Mouse (Mus musculus) right cerebral cortex, postnatal 4 days (tissue): ENCODE results near the gene 1700056E22Rik.

Experiments used
- DNase-seq: peaks from one replicate; pipeline ENCODE4 v3.0.0-alpha.2; 2022

1700056E22Rik gene

DNA sequence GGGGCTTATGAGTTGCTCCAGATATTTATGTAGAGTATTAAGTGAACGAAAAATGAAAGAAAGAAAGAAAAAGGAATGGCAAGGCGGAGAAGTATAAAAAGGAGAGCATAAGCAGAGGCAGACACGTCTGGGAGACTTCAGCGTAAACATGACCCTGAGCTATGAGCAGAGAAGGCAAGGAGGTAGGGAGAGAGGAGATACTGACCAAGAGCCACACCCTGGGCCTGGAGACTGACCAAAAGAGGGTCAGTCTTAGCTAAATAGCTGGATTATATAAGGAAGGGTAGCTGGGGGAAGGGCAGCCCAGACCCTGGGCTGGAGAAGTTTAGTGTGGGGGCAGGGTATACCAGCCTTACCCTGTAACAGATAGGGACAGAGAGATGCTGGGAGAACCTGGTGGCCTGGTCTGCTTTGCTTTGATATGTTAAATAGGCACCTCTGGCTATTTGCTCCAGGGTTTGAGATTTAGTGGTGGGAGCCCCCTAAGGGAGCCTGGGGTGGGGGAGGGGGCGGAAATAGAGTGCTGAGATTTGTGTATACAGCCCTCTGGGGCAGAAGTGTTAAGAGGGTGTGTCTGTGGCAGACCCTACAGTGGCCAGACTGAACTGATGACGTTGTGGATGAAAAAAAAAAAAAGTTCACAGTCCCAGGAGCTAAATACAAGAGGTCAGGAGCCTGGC lies 14.9 kb downstream of the 1700056E22Rik start:
- no peak for DNase-seq

DNA sequence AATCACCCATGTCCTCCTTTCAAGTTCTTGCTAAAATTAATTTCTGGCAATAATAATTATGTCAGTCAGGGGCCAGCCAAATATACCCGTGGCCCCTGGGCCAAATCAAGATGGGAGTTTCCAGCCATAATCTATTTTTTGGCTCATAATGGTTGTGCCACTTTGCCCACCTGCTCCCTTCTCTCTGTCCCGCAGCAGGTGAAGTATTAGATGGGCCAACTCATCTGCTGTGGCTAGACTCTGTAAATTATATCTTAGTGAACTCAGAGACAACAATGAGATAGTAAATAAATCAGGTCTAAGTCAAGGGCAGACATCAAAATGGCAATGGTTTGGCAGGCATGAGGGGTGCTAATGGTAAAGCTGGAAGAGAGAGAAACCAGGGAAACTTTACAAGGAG lies 16.5 kb downstream of the 1700056E22Rik start:
- DNase-seq, result no peak

DNA sequence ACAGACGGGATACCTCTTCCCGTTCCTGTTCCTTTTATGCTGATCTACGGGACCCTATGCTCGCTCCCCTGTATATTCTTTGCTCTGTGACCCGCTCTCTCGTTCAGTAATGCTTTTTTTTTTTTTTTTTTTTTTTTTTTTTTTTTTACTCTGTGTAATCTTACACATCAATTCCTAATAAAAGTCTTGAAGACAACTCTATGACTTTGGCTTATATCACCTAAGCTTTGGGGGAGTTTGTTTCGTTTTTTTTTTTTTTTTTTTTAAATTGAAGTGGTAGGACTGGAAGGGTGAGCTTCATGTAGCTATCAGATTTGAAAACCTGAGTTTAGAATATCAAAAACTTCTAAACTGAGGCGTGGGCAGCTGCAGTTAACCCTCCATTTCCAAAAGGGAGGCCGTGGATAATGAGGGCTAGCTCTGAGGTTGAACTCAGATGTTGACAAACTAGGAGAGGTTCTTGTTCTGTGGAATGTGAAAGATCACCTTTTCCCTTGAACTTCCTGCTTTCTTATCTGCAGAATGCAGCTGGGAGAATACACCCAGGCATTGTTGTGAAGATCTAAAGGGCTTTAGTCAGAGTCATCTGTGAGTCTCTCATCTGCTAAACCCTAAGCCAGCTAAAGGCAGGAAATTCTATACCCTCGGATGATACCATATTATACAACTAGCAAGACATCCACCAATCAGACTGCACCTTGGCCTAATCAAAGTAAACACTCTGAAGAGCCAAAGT lies 17.9 kb downstream of the 1700056E22Rik start:
- no peak for DNase-seq

DNA sequence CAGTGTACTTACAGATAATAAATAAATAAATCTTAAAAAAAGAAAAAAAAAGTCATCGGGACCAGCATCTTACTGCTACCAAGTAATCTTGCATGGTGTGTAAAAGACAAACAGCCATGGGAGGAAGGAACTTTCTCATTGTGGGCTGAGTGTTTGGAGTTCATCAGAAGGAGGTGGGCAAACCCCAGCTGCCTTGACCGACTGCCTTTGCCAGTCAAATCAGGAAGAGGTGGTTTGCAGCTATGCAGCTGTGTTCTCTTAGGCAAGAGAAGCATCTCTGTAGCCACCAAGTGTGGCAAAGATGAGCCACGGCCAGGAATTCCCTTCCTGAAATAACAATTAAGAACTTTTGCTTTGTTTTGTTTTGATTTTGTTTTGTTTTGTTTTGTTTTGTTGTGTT lies 20.0 kb downstream of the 1700056E22Rik start:
- DNase-seq, result no peak

DNA sequence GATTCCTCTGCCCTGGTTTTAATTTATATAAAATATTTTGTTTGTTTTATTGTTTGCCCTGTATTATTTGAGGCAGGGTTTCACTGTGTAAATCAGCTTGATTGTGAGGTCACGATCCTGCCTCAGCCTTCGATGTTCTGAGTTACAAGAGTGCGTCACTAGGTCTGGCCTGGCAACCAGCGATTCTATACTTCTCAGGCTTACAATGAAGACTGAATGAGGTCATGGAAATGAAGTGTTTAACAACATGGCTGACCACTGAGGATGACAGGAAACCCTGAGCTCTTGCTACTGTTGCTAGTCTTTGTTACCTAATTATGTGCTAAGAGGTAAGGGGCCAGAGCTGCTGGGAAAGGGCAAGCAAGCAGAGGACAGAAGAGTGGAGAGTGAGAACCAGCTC lies 21.0 kb downstream of the 1700056E22Rik start, which contains the start of gene Dusp10:
Gene Dusp10 (plus strand): TSS at position 197 of the 400 bp plus-strand sequence.
- DNase-seq, result no peak

DNA sequence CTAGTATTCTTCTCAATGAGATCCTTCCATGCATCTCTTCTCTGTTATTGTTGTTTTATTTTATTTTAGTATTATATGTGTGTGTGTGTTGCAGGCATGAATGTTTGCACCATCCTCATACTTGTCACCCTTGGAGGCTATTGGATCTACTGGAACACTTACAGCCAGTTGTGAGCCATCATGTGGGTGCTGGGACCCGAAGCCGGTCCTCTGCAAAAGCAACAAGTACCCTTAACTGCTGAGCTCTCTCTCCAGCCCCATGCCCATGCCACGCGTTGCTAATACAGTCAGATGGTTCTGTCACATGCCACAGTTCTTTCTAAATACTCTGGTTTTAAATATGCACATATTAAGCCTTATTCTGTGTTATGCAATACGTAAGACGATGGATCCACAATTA lies 22.8 kb downstream of the 1700056E22Rik start:
- no peak for DNase-seq

DNA sequence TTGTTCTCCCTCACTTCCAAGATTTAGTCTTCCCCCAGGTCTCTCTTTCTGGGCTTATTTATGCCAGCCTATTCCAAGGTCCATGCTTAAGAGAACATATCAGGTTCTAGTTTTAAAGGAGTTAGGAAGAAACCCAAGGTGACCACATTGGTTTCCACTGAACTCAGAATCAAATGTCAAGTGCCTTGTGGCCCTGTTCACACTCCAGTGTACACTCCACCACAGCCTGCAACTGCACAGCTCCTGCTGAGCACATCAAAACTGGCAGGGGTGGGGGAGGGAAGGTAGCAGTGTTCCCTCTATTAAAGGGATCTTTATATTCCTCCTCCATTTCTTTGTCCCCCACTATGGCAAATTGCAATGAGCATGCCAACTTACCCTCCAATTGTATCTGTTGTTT lies 28.0 kb downstream of the 1700056E22Rik start:
- no peak for DNase-seq

DNA sequence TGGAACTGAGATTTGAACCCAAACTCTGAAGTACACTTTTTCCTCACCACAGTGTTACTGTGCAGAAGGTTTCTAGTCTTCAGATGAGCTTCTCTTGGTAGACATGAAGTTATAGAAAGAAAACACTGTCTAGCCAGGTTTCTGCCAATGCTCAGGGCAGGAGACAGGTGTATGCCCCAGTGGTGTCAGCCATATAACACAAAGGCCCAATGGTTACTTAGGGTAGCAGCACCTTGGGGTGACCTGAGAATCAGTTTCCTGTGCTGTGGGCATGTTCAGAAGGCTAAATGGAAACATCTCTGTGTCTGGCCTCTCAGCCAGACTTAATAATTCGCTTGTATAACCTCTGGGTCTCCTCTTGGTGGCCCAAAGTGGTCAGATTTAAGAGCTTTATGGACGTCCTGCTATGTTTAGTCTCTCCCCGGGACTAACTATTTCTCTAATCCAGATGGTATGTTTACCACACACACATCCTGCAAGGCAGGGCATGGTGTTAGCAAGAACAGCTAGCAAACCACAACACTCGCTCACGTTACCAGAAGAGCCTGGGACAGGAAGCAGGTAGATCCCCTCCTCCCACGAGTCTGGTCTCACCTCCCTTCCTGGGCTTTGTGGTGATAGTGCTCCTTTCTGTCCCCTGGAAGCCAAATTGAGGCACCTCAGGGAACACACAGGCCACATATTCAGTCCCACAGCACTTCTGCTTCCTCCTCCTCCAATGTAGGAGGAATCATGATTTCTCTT lies 28.6 kb downstream of the 1700056E22Rik start:
- DNase-seq, result no peak

DNA sequence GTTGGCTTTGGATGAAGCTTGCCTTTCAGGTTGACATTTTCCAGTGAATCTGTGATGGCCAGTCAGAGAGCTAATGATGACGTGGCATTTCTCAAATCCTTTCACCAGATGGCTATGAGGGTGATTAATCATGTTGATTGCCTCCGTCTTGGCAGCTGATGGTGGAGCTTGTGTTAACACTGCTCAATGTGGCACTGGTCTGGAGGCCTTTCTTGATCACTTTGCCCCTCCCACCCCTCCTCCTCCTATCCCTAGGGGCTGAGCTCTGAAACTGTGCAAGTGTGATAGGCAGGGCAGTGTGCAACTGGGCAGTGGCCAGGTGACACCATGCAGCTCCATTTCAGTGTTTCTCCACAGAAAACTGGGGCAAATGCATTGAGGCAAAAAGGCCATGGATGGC lies 29.8 kb downstream of the 1700056E22Rik start:
- DNase-seq, result no peak

DNA sequence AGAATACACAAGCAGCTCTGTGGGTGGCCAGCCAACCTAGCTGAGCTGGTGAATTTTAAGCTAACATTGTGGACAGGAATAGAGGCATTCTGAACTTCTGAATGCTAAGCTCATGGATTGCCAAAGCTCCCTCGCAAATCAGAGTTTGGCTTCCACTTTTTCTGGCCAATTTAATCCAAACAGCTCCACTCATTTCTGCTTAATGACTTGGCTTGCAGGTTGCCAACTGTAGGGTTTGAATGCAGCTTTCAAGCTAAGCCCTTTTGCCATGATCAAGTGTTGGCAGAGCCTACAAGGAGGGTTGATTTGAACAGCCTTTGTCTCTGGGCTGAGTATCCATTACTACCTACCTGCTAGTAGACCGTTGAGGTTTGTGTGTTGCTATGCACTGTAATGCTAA lies 31.6 kb downstream of the 1700056E22Rik start:
- DNase-seq, result no peak

DNA sequence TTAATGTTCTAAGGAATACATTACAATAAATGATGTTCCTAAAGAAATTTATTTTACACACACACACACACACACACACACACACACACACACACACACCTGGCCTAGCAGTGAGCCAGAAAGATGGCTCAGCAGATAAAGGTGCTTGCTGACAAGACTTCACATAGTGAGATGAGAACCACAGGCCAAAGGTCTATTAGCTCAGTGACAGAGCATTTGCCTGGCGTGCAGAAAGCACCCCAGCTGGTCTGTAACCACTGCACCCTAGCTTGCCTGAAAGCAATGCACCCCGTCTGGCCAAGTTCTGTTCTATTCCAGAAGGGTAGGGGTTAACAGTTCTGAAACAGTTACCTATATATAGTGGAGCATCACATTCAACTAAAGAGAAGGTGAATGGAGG lies 36.9 kb downstream of the 1700056E22Rik start:
- no peak for DNase-seq

DNA sequence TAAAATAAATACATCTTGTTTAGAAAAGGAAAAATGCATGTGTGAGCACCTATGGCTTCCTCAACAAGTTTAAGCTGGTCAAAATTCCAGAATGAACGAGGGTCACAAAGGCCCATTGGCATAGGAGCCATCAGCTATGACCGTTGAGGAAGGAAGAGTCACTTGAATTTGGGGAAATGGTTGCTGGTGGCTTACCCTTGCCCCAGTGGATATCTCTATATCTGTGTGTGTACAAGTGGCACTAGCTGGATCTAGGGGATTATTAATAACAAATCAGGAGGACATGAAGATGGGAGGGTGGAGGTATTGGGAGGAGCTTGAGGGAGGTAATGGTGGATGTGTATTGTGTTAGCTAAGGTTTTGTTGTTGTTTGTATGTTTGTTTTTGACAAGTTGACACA lies 42.2 kb downstream of the 1700056E22Rik start:
- DNase-seq, result no peak

DNA sequence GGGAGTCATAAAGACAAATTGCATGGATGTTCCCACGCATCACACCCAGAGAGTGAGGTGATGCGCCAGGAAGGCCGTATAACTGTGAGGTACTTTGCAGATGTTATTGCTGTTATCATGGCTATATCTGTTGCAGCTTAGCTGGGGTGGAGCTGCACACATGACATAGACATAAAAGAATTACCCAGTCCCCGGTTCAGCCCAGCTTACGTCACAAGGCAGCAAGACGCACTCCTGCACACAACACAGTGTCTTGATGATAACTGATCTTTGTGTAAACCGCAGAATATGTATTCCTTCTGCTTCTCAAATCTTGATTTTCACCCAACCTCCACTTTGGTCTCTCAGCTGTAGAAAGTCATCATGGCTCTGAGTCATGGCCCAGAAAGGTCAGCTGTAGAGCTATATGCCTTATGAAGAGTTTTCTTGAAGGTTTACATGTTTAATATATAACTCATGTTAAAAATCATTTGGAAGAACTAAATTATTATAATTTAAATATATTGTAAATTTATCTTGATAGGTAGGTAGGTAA lies 46.3 kb downstream of the 1700056E22Rik start:
- no peak for DNase-seq
